Mouse (Mus musculus) cerebellum, adult 18-20 months (tissue): ENCODE data around the gene Ltbp2.

Experiments
- DNase-seq, 2 experiments: peaks; one replicate each; pipeline ENCODE4 v3.0.0; 2021

Gene Ltbp2

GRCm38 (mm10) chr12:84752131-84752977, 124.0 kb downstream of the Ltbp2 start:
- peak; percentile 56 to 69 for DNase-seq

- no peak for DNase-seq
Observed at GRCm38 (mm10) chr12:84750661-84751060, 125.7 kb downstream of the Ltbp2 start.

- no peak for DNase-seq
Observed at GRCm38 (mm10) chr12:84748134-84748533, 128.2 kb downstream of the Ltbp2 start.

- DNase-seq: no peak
Observed at GRCm38 (mm10) chr12:84745700-84746099, 130.6 kb downstream of the Ltbp2 start.

- no peak for DNase-seq
Observed at GRCm38 (mm10) chr12:84743496-84743895, 132.8 kb downstream of the Ltbp2 start.

- DNase-seq: no peak
Observed at GRCm38 (mm10) chr12:84733366-84733765, 143.0 kb downstream of the Ltbp2 start.
